Mouse (Mus musculus): ENCODE measurements around the gene Sergef.

Gene Sergef

GRCm38 (mm10) chr7:46546539-46546938 is 93.1 kb downstream of the Sergef start:
- intact Hi-C loops (cut with DNase I), result no loop called here

- intact Hi-C loops (cut with DNase I), result no loop called here
These were observed 95.4 kb downstream of the Sergef start for GRCm38 (mm10) chr7:46544195-46544641.

- intact Hi-C loops (cut with DNase I), result no loop called here
These were observed 97.5 kb downstream of the Sergef start for GRCm38 (mm10) chr7:46542117-46542516.

- intact Hi-C loops (cut with DNase I), result no loop called here
These were observed 99.0 kb downstream of the Sergef start for GRCm38 (mm10) chr7:46540616-46541015.

- intact Hi-C loops (cut with DNase I), result no loop called here
These were observed 103.0 kb downstream of the Sergef start for GRCm38 (mm10) chr7:46536456-46537097.

GRCm38 (mm10) chr7:46535429-46535799 is 104.2 kb downstream of the Sergef start:
- intact Hi-C loops (cut with DNase I), result no loop called here

GRCm38 (mm10) chr7:46534767-46535428 is 104.7 kb downstream of the Sergef start:
- intact Hi-C loops (cut with DNase I), result loop anchor here (5.0 kb wide), 1 partner anchor 32 kb away; no protein-coding TSS in a partner anchor

GRCm38 (mm10) chr7:46533518-46533917 is 106.1 kb downstream of the Sergef start:
- intact Hi-C loops (cut with DNase I), result loop anchor here (5.0 kb wide), 1 partner anchor 34 kb away; no protein-coding TSS in a partner anchor

- intact Hi-C loops (cut with DNase I), result loop anchor here (5.0 kb wide), 1 partner anchor 36 kb away; no protein-coding TSS in a partner anchor
These were observed 108.3 kb downstream of the Sergef start for GRCm38 (mm10) chr7:46531345-46531744.

GRCm38 (mm10) chr7:46529930-46530329 is 109.7 kb downstream of the Sergef start:
- intact Hi-C loops (cut with DNase I), result loop anchor here (5.0 kb wide), 1 partner anchor 37 kb away; no protein-coding TSS in a partner anchor

- intact Hi-C loops (cut with DNase I), result no loop called here
These were observed 110.3 kb downstream of the Sergef start for GRCm38 (mm10) chr7:46529259-46529658.

GRCm38 (mm10) chr7:46526665-46527154 is 112.9 kb downstream of the Sergef start:
- intact Hi-C loops (cut with DNase I), result no loop called here

- intact Hi-C loops (cut with DNase I), result no loop called here
These were observed 116.4 kb downstream of the Sergef start for GRCm38 (mm10) chr7:46523215-46523614.

GRCm38 (mm10) chr7:46521794-46522193 is 117.8 kb downstream of the Sergef start:
- intact Hi-C loops (cut with DNase I), result no loop called here

GRCm38 (mm10) chr7:46519148-46519547 is 120.5 kb downstream of the Sergef start:
- intact Hi-C loops (cut with DNase I), result no loop called here

- intact Hi-C loops (cut with DNase I), result no loop called here
These were observed 122.4 kb downstream of the Sergef start for GRCm38 (mm10) chr7:46517158-46517557.

GRCm38 (mm10) chr7:46515960-46516359 is 123.6 kb downstream of the Sergef start:
- intact Hi-C loops (cut with DNase I), result no loop called here

GRCm38 (mm10) chr7:46514981-46515380 is 124.6 kb downstream of the Sergef start:
- intact Hi-C loops (cut with DNase I), result no loop called here

- intact Hi-C loops (cut with DNase I), result no loop called here
These were observed 126.0 kb downstream of the Sergef start for GRCm38 (mm10) chr7:46513562-46513961.

- intact Hi-C loops (cut with DNase I), result no loop called here
These were observed 126.8 kb downstream of the Sergef start for GRCm38 (mm10) chr7:46512792-46513191.

- intact Hi-C loops (cut with DNase I), result no loop called here
These were observed 128.8 kb downstream of the Sergef start for GRCm38 (mm10) chr7:46510806-46511205.
